Mouse (Mus musculus): ENCODE data around the gene Pou2f3. TPM values are rescaled to one million over a fixed set of nuclear protein-coding genes. Genes with fewer than 3 reads are reported as not detected.

Pou2f3 gene
- not detected for total RNA-seq (2021)
- long read RNA-seq, experiment 1: 0 reads
- long read RNA-seq, experiment 2: 0 reads

- intact Hi-C loops (cut with DNase I): loop anchor here (2.0 kb wide), 1 partner anchor 31 kb away; no protein-coding TSS in a partner anchor
- peak; percentile 82 to 85 for DNase-seq
These were observed at the start of gene Pou2f3 for GRCm38 (mm10) chr9:43210190-43210682. Pou2f3 (minus strand) TSS chr9:43210369.

GRCm38 (mm10) chr9:43253271-43253681 lies 43.1 kb upstream of the Pou2f3 start:
- DNase-seq: peak; percentile 66 to 78
- intact Hi-C loops (cut with DNase I): no loop called here

- no peak for DNase-seq
These were observed 42.6 kb upstream of the Pou2f3 start for GRCm38 (mm10) chr9:43252790-43253189.

GRCm38 (mm10) chr9:43251786-43252185 lies 41.6 kb upstream of the Pou2f3 start:
- intact Hi-C loops (cut with DNase I): no loop called here
- no peak for DNase-seq

More at GRCm38 (mm10) chr9:43252790-43253189, 42.6 kb upstream of the Pou2f3 start:
- intact Hi-C loops (cut with DNase I): no loop called here

- intact Hi-C loops (cut with DNase I): no loop called here
- DNase-seq: no peak
These were observed 36.6 kb upstream of the Pou2f3 start for GRCm38 (mm10) chr9:43246738-43247180.

GRCm38 (mm10) chr9:43245801-43246570 lies 35.8 kb upstream of the Pou2f3 start:
- no peak for DNase-seq
- intact Hi-C loops (cut with DNase I): no loop called here

- intact Hi-C loops (cut with DNase I): no loop called here
- DNase-seq: no peak
These were observed 32.3 kb upstream of the Pou2f3 start for GRCm38 (mm10) chr9:43242432-43242831.

GRCm38 (mm10) chr9:43241970-43242369 lies 31.8 kb upstream of the Pou2f3 start:
- no peak for DNase-seq

GRCm38 (mm10) chr9:43241291-43241690 lies 31.1 kb upstream of the Pou2f3 start:
- DNase-seq: no peak
- intact Hi-C loops (cut with DNase I): no loop called here

More at GRCm38 (mm10) chr9:43241970-43242369, 31.8 kb upstream of the Pou2f3 start:
- intact Hi-C loops (cut with DNase I): no loop called here

GRCm38 (mm10) chr9:43240594-43240900 lies 30.4 kb upstream of the Pou2f3 start:
- intact Hi-C loops (cut with DNase I): no loop called here
- no peak for DNase-seq

GRCm38 (mm10) chr9:43239712-43240593 lies 29.8 kb upstream of the Pou2f3 start, which contains the start of gene Oaf:
Oaf (minus strand) TSS chr9:43239911.
- intact Hi-C loops (cut with DNase I): no loop called here
- DNase-seq: peak; percentile 88 to 90

- no peak for DNase-seq
- intact Hi-C loops (cut with DNase I): no loop called here
These were observed 28.7 kb upstream of the Pou2f3 start for GRCm38 (mm10) chr9:43238631-43239545.

GRCm38 (mm10) chr9:43238167-43238566 lies 28.0 kb upstream of the Pou2f3 start:
- intact Hi-C loops (cut with DNase I): no loop called here
- no peak for DNase-seq

GRCm38 (mm10) chr9:43237111-43237775 lies 27.1 kb upstream of the Pou2f3 start:
- DNase-seq: no peak
- intact Hi-C loops (cut with DNase I): loop anchor here (1.0 kb wide), 1 partner anchor 47 kb away; no protein-coding TSS in a partner anchor

GRCm38 (mm10) chr9:43236576-43236975 lies 26.4 kb upstream of the Pou2f3 start:
- no peak for DNase-seq
- intact Hi-C loops (cut with DNase I): no loop called here

- DNase-seq: no peak
- intact Hi-C loops (cut with DNase I): no loop called here
These were observed 25.9 kb upstream of the Pou2f3 start for GRCm38 (mm10) chr9:43236106-43236505.

GRCm38 (mm10) chr9:43235336-43235735 lies 25.2 kb upstream of the Pou2f3 start:
- no peak for DNase-seq
- intact Hi-C loops (cut with DNase I): no loop called here

GRCm38 (mm10) chr9:43234496-43234895 lies 24.3 kb upstream of the Pou2f3 start:
- DNase-seq: no peak
- intact Hi-C loops (cut with DNase I): no loop called here

GRCm38 (mm10) chr9:43233515-43233914 lies 23.3 kb upstream of the Pou2f3 start:
- DNase-seq: no peak
- intact Hi-C loops (cut with DNase I): no loop called here

All from heart, postnatal 14 days (tissue).